Mouse (Mus musculus) intestine, embryonic 14.5 days (tissue): ENCODE measurements around the gene Dmkn. TPM values are rescaled to one million over a fixed set of nuclear protein-coding genes. Genes with fewer than 3 reads are reported as not detected.

ENCODE experiments used
- ATAC-seq: fragments of 200-750 bp; cut with Nextera tagmentation; replicated peaks from 2 replicates; pipeline ENCODE4 v1.8.0; 2017; ENCODE audit warnings: low read depth, moderate number of reproducible peaks, moderate TSS enrichment, moderate library complexity; ENCODE audit not compliant: low FRiP score, low TSS enrichment
- DNase-seq: peaks from one replicate; pipeline ENCODE4 v3.0.0-alpha.2; 2018; ENCODE audit warnings: low spot score
- H3K27ac ChIP-seq: fragments of 300-500 bp; sonication (generic); 2 replicates; pipeline ENCODE4 v1.5.1; 2014; ENCODE audit warnings: low read depth, mild to moderate bottlenecking, control low read depth
- H3K27me3 ChIP-seq: fragments of 300-500 bp; sonication (generic); replicated peaks from 2 replicates; pipeline ENCODE4 v1.6.1; 2014; ENCODE audit warnings: low read length, control low read depth; ENCODE audit not compliant: control insufficient read depth, insufficient read depth
- H3K36me3 ChIP-seq: fragments of 300-500 bp; sonication (generic); 2 replicates; pipeline ENCODE4 v1.6.1; 2014; ENCODE audit warnings: low read length, control low read depth; ENCODE audit not compliant: control insufficient read depth, insufficient read depth
- H3K4me1 ChIP-seq: fragments of 300-500 bp; sonication (generic); replicated peaks from 2 replicates; pipeline ENCODE4 v1.6.1; 2014; ENCODE audit warnings: low read length, control low read depth, mixed read lengths; ENCODE audit not compliant: control insufficient read depth, insufficient read depth
- H3K4me2 ChIP-seq: fragments of 300-500 bp; sonication (generic); 2 replicates; pipeline ENCODE4 v1.6.1; 2014; ENCODE audit warnings: low read length
- H3K4me3 ChIP-seq: fragments of 300-500 bp; sonication (generic); 2 replicates; pipeline ENCODE4 v1.5.1; 2014; ENCODE audit warnings: low read depth, low read length, control low read depth, mixed read lengths
- H3K9ac ChIP-seq: fragments of 300-500 bp; sonication (generic); 2 replicates; pipeline ENCODE4 v1.6.1; 2014; ENCODE audit warnings: mild to moderate bottlenecking, low read length
- H3K9me3 ChIP-seq: fragments of 300-500 bp; sonication (generic); 2 replicates; pipeline ENCODE4 v1.6.1; 2016; ENCODE audit warnings: low read length, control low read depth; ENCODE audit not compliant: control insufficient read depth
- WGBS: fragments of 180-500 bp; shearing (Covaris S2); extraction: QIAGEN DNeasy Blood & Tissue Kit; methylation state at CpG from one replicate; pipeline ENCODE4 v1.1.7; 2014; 5-methylcytosine and 5-hydroxymethylcytosine counted together
- polyA plus RNA-seq: library from polyadenylated mRNA; unstranded; fragments of >200 nt; fragmentation: Nextera tagmentation; extraction: Ambion mirVana; gene quantifications from 2 replicates; pipeline ENCODE4 v1.2.1, GENCODE M21; 2014

The Dmkn gene
- polyA plus RNA-seq, 1 experiment from 2014 or later: 0.61 TPM

- no peaks in the 10 kb centered on the region for H3K4me1 ChIP-seq
- 51% methylated on average over 7 of the region's 7 CpGs for WGBS
- no peak overlapping the region for H3K4me2 ChIP-seq
- no peak overlapping the region for H3K4me3 ChIP-seq
- H3K9ac ChIP-seq: no peak overlapping the region
- no peaks in the 10 kb centered on the region for H3K36me3 ChIP-seq
- no peaks in the 10 kb centered on the region for H3K27me3 ChIP-seq
- H3K9me3 ChIP-seq: no peaks in the 10 kb centered on the region; the same call in 1 of the 2 replicates
- DNase-seq (no peak), ATAC-seq (no peak)
- H3K27ac ChIP-seq: no peak overlapping the region
These were observed 13.6 kb downstream of the Dmkn start for GRCm38 (mm10) chr7:30777081-30777579.

- H3K4me3 ChIP-seq: no peak overlapping the region
- no peaks in the 10 kb centered on the region for H3K9me3 ChIP-seq
- no peak for DNase-seq
- H3K4me1 ChIP-seq: no peaks in the 10 kb centered on the region
- H3K9ac ChIP-seq: no peak overlapping the region
- no peak overlapping the region for H3K4me2 ChIP-seq
- H3K27me3 ChIP-seq: no peaks in the 10 kb centered on the region
- H3K36me3 ChIP-seq: no peaks in the 10 kb centered on the region
- H3K27ac ChIP-seq: no peak overlapping the region
- 67% methylated on average over 1 of the region's 1 CpGs for WGBS
- no peak for ATAC-seq
These were observed 14.4 kb downstream of the Dmkn start for GRCm38 (mm10) chr7:30777911-30778310.

GRCm38 (mm10) chr7:30781792-30782191 lies 18.2 kb downstream of the Dmkn start:
- Histone ChIP-seq H3K4me2 (no peak overlapping the region), H3K27me3 (no peaks in the 10 kb centered on the region), H3K9ac (no peak overlapping the region), H3K9me3 (no peaks in the 10 kb centered on the region), H3K36me3 (no peaks in the 10 kb centered on the region), H3K27ac (no peak overlapping the region), H3K4me1 (no peaks in the 10 kb centered on the region), H3K4me3 (no peak overlapping the region)
- WGBS: 70% methylated on average over 4 of the region's 4 CpGs
- no peak for DNase-seq
- no peak for ATAC-seq

GRCm38 (mm10) chr7:30782658-30783057 lies 19.1 kb downstream of the Dmkn start:
- no peaks in the 10 kb centered on the region for H3K4me1 ChIP-seq
- H3K27ac ChIP-seq: no peak overlapping the region
- no peak overlapping the region for H3K9ac ChIP-seq
- H3K4me3 ChIP-seq: no peak overlapping the region
- no peaks in the 10 kb centered on the region for H3K27me3 ChIP-seq
- no peaks in the 10 kb centered on the region for H3K9me3 ChIP-seq
- ATAC-seq: no peak
- 65% methylated on average over 3 of the region's 3 CpGs for WGBS
- no peaks in the 10 kb centered on the region for H3K36me3 ChIP-seq
- no peak for DNase-seq
- no peak overlapping the region for H3K4me2 ChIP-seq

GRCm38 (mm10) chr7:30785154-30785553 lies 21.6 kb downstream of the Dmkn start:
- Histone ChIP-seq H3K9ac (no peak overlapping the region), H3K9me3 (no peaks in the 10 kb centered on the region), H3K36me3 (no peaks in the 10 kb centered on the region), H3K4me3 (no peak overlapping the region), H3K4me1 (no peaks in the 10 kb centered on the region), H3K27ac (no peak overlapping the region), H3K27me3 (no peaks in the 10 kb centered on the region), H3K4me2 (no peak overlapping the region)
- no peak for DNase-seq
- WGBS: 57% methylated on average over 1 of the region's 1 CpGs
- no peak for ATAC-seq

- no peak overlapping the region for H3K4me2 ChIP-seq
- H3K27me3 ChIP-seq: no peaks in the 10 kb centered on the region
- no peaks in the 10 kb centered on the region for H3K36me3 ChIP-seq
- ATAC-seq (no peak), DNase-seq (no peak)
- H3K27ac ChIP-seq: no peak overlapping the region
- no peak overlapping the region for H3K4me3 ChIP-seq
- H3K9me3 ChIP-seq: no peaks in the 10 kb centered on the region
- no peak overlapping the region for H3K9ac ChIP-seq
- no peaks in the 10 kb centered on the region for H3K4me1 ChIP-seq
- WGBS: 67% methylated on average over 13 of the region's 13 CpGs
These were observed 22.4 kb downstream of the Dmkn start for GRCm38 (mm10) chr7:30785721-30786546.

- Histone ChIP-seq H3K9ac (no peak within 1 kb of the TSS), H3K4me3 (no peak within 1 kb of the TSS), H3K9me3 (no peaks in the 10 kb centered on the region), H3K27me3 (no peaks in the 10 kb centered on the region), H3K4me2 (no peak within 1 kb of the TSS), H3K4me1 (no peaks in the 10 kb centered on the region), H3K36me3 (no peaks in the 10 kb centered on the region), H3K27ac (no peak within 1 kb of the TSS)
- DNase-seq (no peak), ATAC-seq (no peak)
- WGBS: 45% methylated on average over 15 of the region's 15 CpGs
These were observed 23.9 kb downstream of the Dmkn start, which contains the start of gene Krtdap for GRCm38 (mm10) chr7:30787377-30788022. Krtdap (plus strand) TSS chr7:30787896.

- H3K36me3 ChIP-seq: no peaks in the 10 kb centered on the region
- no peak overlapping the region for H3K4me3 ChIP-seq
- no peak overlapping the region for H3K9ac ChIP-seq
- no peaks in the 10 kb centered on the region for H3K4me1 ChIP-seq
- no peak overlapping the region for H3K27ac ChIP-seq
- ATAC-seq (no peak), DNase-seq (no peak)
- H3K4me2 ChIP-seq: no peak overlapping the region
- H3K27me3 ChIP-seq: no peaks in the 10 kb centered on the region
- no peaks in the 10 kb centered on the region for H3K9me3 ChIP-seq
- 77% methylated on average over 10 of the region's 10 CpGs for WGBS
These were observed 26.6 kb downstream of the Dmkn start for GRCm38 (mm10) chr7:30790141-30790540.
